Mouse (Mus musculus) neural tube, embryonic 15.5 days (tissue): ENCODE data around the gene Atp5l. TPM values are rescaled to one million over a fixed set of nuclear protein-coding genes. Genes with fewer than 3 reads are reported as not detected.

Source experiments
- ATAC-seq: fragments of 200-750 bp; cut with Nextera tagmentation; 2 replicates; pipeline ENCODE4 v1.8.0; 2017; ENCODE audit warnings: mild to moderate bottlenecking, moderate TSS enrichment, moderate library complexity; ENCODE audit not compliant: low FRiP score
- H3K27ac ChIP-seq: fragments of 300-500 bp; sonication (generic); replicated peaks from 2 replicates; pipeline ENCODE4 v1.5.1; 2015; ENCODE audit warnings: mild to moderate bottlenecking, inconsistent platforms
- H3K27me3 ChIP-seq: fragments of 300-500 bp; sonication (generic); replicated peaks from 2 replicates; pipeline ENCODE4 v1.6.1; 2015; ENCODE audit warnings: inconsistent platforms
- H3K36me3 ChIP-seq: fragments of 300-500 bp; sonication (generic); 2 replicates; pipeline ENCODE4 v1.6.1; 2015; ENCODE audit warnings: inconsistent platforms
- H3K4me1 ChIP-seq: fragments of 300-500 bp; sonication (generic); 2 replicates; pipeline ENCODE4 v1.6.1; 2015; ENCODE audit warnings: inconsistent platforms
- H3K4me2 ChIP-seq: fragments of 300-500 bp; sonication (generic); 2 replicates; pipeline ENCODE4 v1.6.1; 2015; ENCODE audit warnings: inconsistent platforms, mild to moderate bottlenecking, moderate library complexity
- H3K4me3 ChIP-seq: fragments of 300-500 bp; sonication (generic); replicated peaks from 2 replicates; pipeline ENCODE4 v1.5.1; 2015; ENCODE audit warnings: mild to moderate bottlenecking, inconsistent platforms
- H3K9ac ChIP-seq: fragments of 300-500 bp; sonication (generic); replicated peaks from 2 replicates; pipeline ENCODE4 v1.6.1; 2015; ENCODE audit warnings: mild to moderate bottlenecking, inconsistent platforms
- H3K9me3 ChIP-seq: fragments of 300-500 bp; sonication (generic); replicated peaks from 2 replicates; pipeline ENCODE4 v1.6.1; 2016; ENCODE audit warnings: inconsistent platforms
- WGBS: fragments of 180-500 bp; shearing (Covaris S2); methylation state at CpG from one replicate; pipeline ENCODE4 v1.1.7; 2015; ENCODE audit warnings: mixed read lengths; 5-methylcytosine and 5-hydroxymethylcytosine counted together
- polyA plus RNA-seq: library from polyadenylated mRNA; unstranded; fragments of >200 nt; fragmentation: Nextera tagmentation; extraction: Ambion mirVana; gene quantifications from 2 replicates; pipeline ENCODE4 v1.2.1, GENCODE M21; 2015

Atp5l gene
- polyA plus RNA-seq, 1 experiment from 2014 or later = 890 TPM

DNA sequence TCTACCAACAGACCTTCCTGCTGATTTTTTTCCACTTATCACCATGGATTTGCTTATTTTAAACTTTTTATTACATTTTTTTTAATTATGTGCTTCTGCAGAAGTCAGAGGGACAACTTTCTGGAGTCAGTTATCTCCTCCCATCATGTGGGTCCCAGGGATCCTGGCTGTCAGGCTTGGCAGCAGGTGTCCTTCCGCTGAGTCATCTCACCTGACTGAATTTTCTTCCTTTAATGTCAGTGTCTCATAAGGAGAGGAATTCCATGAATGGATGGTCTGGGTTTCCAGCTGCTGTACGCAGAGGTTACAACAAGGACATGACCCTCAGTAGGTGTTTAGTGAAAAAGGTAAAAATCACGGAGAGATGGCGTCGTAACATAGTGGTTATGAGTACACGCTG is 29.3 kb downstream of the Atp5l start:
- no peaks in the 10 kb centered on the region for H3K9me3 ChIP-seq
- no peak overlapping the region for H3K4me3 ChIP-seq
- 86% methylated on average over 6 of the region's 6 CpGs for WGBS
- no peak for ATAC-seq
- no peak overlapping the region for H3K27ac ChIP-seq
- H3K4me2 ChIP-seq = no peak overlapping the region
- H3K27me3 ChIP-seq = no peaks in the 10 kb centered on the region
- H3K36me3 ChIP-seq = no peaks in the 10 kb centered on the region
- H3K9ac ChIP-seq = no peak overlapping the region
- H3K4me1 ChIP-seq = no peaks in the 10 kb centered on the region

DNA sequence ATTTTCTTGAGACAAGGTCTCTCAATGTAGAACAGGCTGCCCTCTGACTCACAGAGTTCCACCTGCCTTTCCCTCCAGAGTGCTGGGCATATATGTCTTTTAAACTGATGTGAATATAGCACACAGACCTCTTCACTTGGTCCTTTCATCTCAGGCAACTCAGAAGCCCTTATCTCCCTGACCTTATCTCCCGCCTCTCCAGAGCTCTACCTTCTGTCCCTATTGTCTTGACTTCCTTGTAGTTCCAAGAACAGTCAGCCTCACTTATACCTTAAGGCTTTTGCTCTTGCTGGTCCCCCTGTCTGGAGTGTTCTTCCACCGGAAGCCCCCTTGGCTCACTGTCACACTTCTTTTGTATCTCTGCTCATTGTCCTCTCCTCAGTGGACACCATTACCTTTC is 30.4 kb downstream of the Atp5l start:
- Histone ChIP-seq H3K9ac (no peak overlapping the region), H3K4me3 (no peak overlapping the region), H3K36me3 (no peaks in the 10 kb centered on the region), H3K27ac (no peak overlapping the region), H3K27me3 (no peaks in the 10 kb centered on the region), H3K4me1 (no peaks in the 10 kb centered on the region), H3K9me3 (no peaks in the 10 kb centered on the region), H3K4me2 (no peak overlapping the region)
- no peak for ATAC-seq
- WGBS = 67% methylated on average over 2 of the region's 2 CpGs

DNA sequence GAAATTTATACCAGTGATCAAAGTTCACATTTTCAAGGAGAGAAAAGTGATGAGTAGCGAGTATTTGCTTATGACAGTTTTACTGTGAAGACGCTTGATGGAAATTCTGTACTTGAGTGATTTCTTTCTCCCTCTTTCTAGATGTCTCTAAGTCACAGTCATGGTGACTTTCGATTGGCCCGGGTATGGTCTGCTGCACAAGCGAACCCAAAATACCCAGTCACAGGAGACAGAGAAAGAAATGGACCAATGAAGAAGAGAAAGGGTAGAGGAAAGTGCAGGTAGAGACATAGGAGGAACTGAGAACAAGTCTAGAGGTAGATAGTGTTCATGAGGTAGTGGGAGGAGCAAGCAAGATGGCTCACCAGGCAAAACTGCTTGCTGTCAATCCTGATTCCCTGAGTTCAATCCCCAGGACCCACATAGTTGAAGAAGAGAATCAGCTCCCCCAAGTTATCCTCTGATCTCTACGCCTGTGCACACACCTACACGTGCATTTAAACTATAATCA is 32.4 kb downstream of the Atp5l start:
- 89% methylated on average over 7 of the region's 7 CpGs for WGBS
- Histone ChIP-seq H3K4me2 (no peak overlapping the region), H3K27ac (no peak overlapping the region), H3K9me3 (no peaks in the 10 kb centered on the region), H3K36me3 (no peaks in the 10 kb centered on the region), H3K9ac (no peak overlapping the region), H3K27me3 (no peaks in the 10 kb centered on the region), H3K4me1 (0 out of 2 replicates have a peak, but pooled peaks cover 3% of the 10 kb centered on the region), H3K4me3 (no peak overlapping the region)
- no peak for ATAC-seq

DNA sequence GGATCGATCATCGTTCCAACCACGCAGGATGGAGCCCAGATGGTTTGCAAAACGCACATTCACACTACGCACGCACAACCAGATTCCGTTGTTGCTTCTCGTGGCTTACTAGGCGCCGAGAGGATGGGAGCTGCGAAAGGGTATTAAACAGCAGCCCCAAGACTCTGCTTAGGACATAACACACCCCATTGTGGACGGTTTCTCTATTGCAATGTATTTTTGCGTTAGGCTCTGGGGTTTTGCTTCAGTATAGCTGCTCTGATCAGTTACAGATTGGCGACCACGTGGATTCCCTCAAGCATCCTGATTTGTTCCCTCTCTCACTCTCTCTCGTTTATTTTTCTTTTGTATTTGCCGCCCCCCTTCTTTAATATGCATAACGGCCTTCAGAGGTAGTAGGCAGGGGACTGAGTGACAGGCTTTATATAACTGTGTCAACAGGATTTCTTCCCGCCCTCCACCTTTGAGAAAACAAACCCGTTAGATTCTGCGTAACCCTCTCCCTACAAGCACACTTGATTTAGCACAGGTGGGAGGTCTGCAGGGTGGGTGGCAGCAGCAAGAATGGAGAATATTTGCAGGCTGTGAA is 37.5 kb downstream of the Atp5l start:
- peak; percentile 41 for ATAC-seq
- Histone ChIP-seq H3K27ac (peak overlapping the region; percentile 100), H3K27me3 (no peaks in the 10 kb centered on the region), H3K4me2 (peak overlapping the region; percentile 75), H3K9ac (peak overlapping the region; percentile 94), H3K36me3 (no peaks in the 10 kb centered on the region), H3K4me3 (peak overlapping the region; percentile 68), H3K4me1 (peaks cover 23% of the 10 kb centered on the region), H3K9me3 (no peaks in the 10 kb centered on the region)
- WGBS = under 1% methylated on average over 21 of the region's 21 CpGs

DNA sequence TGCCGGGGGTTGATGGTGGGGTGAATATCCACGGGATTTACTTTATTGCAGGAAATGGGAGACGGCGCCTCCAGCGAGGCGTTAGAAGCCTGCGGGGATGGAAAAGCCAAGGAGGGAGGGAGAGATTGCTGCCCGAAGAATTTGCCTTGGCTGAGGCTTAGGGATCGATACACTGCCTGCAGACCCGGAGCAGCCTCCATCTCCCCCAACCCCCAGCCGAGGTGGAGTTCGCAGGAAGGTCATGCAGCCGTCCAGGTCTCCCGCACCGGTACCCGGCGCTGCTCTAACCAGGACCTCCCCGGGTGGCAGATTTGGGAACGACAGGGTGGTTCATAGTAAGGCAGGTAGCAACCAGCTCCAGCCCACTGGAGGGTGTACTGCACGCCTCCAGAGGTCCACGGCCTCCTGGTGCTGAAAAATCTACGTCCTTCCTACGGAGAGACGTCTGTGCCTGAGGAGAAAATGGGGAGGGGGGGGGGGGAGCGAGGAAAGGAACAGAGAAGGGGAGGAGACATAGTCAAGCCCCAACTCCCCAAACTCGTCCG is 38.0 kb downstream of the Atp5l start:
- H3K27ac ChIP-seq = peak overlapping the region; percentile 100
- no peaks in the 10 kb centered on the region for H3K36me3 ChIP-seq
- H3K4me2 ChIP-seq = peak overlapping the region; percentile 75
- no peaks in the 10 kb centered on the region for H3K9me3 ChIP-seq
- H3K9ac ChIP-seq = peak overlapping the region; percentile 94
- 0% methylated on average over 27 of the region's 27 CpGs for WGBS
- ATAC-seq = peak; percentile 43
- H3K27me3 ChIP-seq = no peaks in the 10 kb centered on the region
- H3K4me3 ChIP-seq = peak overlapping the region; percentile 68
- H3K4me1 ChIP-seq = peaks cover 28% of the 10 kb centered on the region

DNA sequence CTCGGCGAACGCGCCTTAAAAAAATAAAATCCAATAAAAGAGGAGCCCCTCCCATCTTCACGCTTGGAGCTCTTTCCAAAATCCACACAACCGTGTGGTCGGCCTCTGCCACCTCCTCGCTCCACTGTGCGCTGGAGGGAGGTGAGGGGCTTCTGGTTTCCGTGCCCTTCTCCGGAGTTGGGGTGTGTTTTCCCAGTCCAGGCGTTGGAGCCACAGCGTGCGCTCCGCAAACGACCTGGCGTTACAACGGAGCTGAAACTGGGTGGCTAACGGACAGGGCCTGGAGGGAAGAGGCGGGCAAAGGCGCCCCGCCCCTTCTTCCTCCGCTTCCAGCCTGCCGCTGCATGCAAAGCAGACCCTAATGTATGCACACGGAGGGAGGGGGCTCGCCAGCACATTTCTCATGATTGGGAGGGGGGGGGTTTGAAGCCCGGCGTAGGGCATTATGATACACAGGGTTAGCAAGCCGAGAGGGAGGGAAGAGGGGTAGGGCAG is 38.6 kb downstream of the Atp5l start:
- ATAC-seq = peak; percentile 79
- under 1% methylated on average over 29 of the region's 29 CpGs for WGBS
- Histone ChIP-seq H3K4me2 (peak overlapping the region; percentile 75), H3K4me1 (peaks cover 33% of the 10 kb centered on the region), H3K4me3 (peak overlapping the region; percentile 68), H3K27me3 (no peaks in the 10 kb centered on the region), H3K9me3 (no peaks in the 10 kb centered on the region), H3K9ac (peak overlapping the region; percentile 94), H3K27ac (peak overlapping the region; percentile 100), H3K36me3 (no peaks in the 10 kb centered on the region)

DNA sequence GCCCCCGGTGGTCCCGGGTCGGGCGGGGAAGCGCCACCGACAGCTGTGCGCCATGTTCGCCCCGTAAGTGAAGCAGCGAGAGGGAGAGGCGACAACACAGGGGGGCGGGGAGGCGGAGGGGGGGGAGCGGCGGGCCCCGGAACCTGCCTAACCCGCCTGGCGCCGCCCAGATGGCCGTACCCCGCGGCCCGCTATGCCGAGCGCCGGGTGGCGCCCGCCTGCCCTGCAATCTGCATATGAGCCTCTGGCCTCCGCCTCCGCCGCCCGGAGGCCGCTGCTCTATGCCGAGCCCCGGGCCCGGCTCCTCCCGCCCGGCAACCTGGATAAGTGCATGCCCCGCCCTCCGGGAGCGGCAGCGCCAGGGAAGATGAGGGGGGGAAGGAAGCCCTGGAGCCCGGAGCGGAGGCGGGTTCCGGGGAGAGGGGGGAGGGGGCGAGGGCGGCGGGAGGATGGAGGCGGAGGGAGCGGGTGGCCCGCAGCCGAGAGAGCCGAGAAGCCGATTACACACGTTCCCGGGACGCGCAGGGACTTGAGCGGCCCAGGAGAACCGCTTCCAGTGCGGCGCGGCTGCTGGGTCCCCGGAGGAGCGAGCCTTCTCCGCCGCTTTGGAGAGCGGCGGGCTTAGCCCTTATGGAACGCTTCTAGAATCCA is 39.2 kb downstream of the Atp5l start, which contains the start of gene Kmt2a:
Gene Kmt2a (minus strand): TSS at position 76 of the 651 bp plus-strand sequence.
- Histone ChIP-seq H3K27me3 (no peaks in the 10 kb centered on the region), H3K9me3 (no peaks in the 10 kb centered on the region), H3K27ac (peak within 1 kb of the TSS; percentile 100), H3K9ac (peak within 1 kb of the TSS; percentile 94), H3K4me3 (peak within 1 kb of the TSS; percentile 68), H3K4me1 (peaks cover 40% of the 10 kb centered on the region), H3K36me3 (no peaks in the 10 kb centered on the region), H3K4me2 (peak within 1 kb of the TSS; percentile 75)
- WGBS = under 1% methylated on average over 47 of the region's 71 CpGs
- peak; percentile 68 for ATAC-seq

DNA sequence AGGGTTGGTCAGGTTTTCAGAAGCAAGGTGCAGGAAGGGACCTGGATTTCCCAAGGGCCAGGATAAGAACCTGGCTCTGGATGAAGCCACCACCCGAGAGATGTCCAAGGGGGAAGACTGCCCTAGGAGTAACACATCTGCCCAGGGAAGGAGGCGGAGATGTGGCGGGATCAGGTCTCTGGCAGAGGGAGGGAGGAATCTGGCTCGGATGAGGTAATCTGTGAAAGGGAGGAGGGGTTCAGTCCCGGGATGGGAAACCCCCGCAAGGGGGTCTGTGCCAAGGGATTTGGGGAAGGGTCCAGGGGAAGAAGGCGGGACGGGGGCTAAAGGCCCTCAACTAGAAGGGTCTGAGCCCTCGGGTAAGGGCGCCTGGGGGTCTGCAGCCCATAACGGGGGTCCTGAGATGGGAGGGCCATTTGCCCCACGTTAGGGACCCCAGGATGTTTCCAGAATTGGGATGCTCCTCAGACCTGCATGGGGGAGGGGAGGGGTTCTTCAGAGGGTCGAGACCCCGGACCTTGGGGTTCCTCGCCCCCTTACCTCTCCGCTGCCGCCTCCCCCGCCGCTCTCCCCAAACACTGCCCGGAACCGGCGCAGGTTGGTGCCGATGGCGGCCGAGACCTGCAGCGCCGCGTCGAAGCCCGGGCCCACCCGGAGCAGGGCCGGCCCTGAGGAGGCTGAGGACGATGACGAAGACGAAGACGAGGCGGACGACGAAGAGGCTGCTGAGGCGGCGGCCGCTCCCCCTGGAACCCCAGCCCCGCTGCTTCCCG is 40.0 kb downstream of the Atp5l start:
- Histone ChIP-seq H3K27ac (peak overlapping the region; percentile 100), H3K4me1 (peaks cover 48% of the 10 kb centered on the region), H3K9me3 (no peaks in the 10 kb centered on the region), H3K36me3 (no peaks in the 10 kb centered on the region), H3K27me3 (no peaks in the 10 kb centered on the region), H3K9ac (peak overlapping the region; percentile 91), H3K4me3 (peak overlapping the region; percentile 68), H3K4me2 (peak overlapping the region; percentile 75)
- WGBS = under 1% methylated on average over 41 of the region's 44 CpGs
- no peak; the same call in 1 of the 2 replicates for ATAC-seq

DNA sequence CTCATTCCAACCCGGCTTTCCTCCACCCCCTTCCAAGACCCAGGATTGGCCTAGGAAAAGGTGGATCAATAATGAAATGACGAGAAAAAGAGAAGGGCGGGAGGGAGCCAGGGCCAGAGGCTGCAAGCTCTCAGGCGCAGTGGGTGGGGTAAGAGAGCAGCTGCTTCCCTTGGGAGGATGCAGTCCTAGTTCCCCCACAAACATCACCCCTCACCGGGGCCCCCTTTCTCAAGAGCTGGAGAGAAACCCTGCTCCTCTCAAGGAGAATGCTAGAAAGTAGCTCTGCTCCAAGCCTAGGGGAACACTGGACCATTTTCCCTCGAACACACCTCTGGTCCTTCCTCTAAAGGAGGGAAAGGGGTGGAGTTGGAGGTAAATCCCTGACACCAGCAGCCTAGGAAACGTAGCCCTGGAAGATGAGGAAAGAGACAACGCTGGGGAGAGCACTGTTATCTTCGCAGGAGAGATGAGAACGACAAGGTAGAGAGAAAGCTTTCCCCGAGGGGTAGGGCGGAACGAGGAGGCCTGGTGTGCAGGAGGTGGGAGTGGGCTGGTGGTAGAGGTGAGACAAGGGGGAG is 40.8 kb downstream of the Atp5l start:
- Histone ChIP-seq H3K4me3 (peak overlapping the region; percentile 68), H3K4me1 (peaks cover 54% of the 10 kb centered on the region), H3K4me2 (peak overlapping the region; percentile 75), H3K36me3 (no peaks in the 10 kb centered on the region), H3K27me3 (no peaks in the 10 kb centered on the region), H3K9me3 (no peaks in the 10 kb centered on the region), H3K9ac (peak overlapping the region; percentile 91), H3K27ac (peak overlapping the region; percentile 100)
- ATAC-seq = no peak
- under 1% methylated on average over 13 of the region's 13 CpGs for WGBS

DNA sequence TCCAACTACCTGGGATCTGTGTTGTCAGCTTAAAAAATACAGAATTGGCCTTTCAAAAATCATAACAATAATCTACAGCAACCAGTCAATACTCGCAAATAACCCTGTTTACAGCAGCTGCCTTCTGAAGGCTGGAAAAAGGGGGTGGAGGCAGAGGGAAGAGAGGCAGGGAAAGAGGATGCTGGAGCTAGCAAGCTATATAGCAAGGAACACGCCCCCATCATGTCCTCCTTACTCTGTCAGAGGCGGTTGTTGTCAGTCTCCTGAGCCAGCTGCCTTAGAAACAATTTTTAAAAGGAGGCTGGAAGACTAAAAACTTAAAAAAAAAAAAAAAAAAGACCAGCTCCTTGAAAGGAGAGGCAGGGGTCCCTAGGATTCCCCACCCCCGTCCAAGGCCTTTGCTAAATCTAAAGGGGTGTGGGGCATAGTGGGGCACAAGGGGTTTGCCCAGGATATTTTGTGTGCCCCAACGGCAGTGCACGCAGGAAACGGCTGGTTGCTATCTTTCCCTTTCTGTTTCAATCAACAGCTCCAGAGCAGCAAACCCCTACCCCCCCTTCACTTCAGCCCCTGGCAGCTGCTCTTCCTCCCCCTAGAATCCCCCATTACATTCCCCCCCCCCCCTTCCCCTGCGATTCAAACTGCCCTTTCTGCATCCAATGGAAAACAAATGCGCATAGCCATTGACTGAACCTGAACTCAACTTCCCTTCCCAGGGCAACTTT is 41.6 kb downstream of the Atp5l start:
- H3K4me3 ChIP-seq = peak overlapping the region; percentile 68
- H3K4me2 ChIP-seq = peak overlapping the region; percentile 75
- no peaks in the 10 kb centered on the region for H3K27me3 ChIP-seq
- ATAC-seq = no peak
- WGBS = 15% methylated on average over 9 of the region's 9 CpGs
- no peaks in the 10 kb centered on the region for H3K9me3 ChIP-seq
- peaks cover 63% of the 10 kb centered on the region for H3K4me1 ChIP-seq
- H3K36me3 ChIP-seq = no peaks in the 10 kb centered on the region
- peak overlapping the region; percentile 91 for H3K9ac ChIP-seq
- peak overlapping the region; percentile 100 for H3K27ac ChIP-seq
